Mouse (Mus musculus) adrenal gland, postnatal 14 days (tissue): ENCODE results near the gene Poldip3. TPM values are rescaled to one million over a fixed set of nuclear protein-coding genes. Genes with fewer than 3 reads are reported as not detected.

Experiments used
- DNase-seq: peaks from one replicate; pipeline ENCODE4 v3.0.0; 2021; ENCODE audit warnings: mixed read lengths
- total RNA-seq: library from RNA; stranded (reverse); gene quantifications from 2 replicates; pipeline ENCODE4 v1.2.3, GENCODE M21; 2021

Gene Poldip3
- total RNA-seq, 1 experiment from 2014 or later, result 87.6 TPM

- no peak for DNase-seq
These were observed 60.4 kb downstream of the Poldip3 start for GRCm38 (mm10) chr15:83088495-83089428.

- DNase-seq, result no peak
These were observed 62.4 kb downstream of the Poldip3 start for GRCm38 (mm10) chr15:83086636-83087328.

- DNase-seq, result peak; percentile 85
These were observed 63.3 kb downstream of the Poldip3 start for GRCm38 (mm10) chr15:83085901-83086300.

GRCm38 (mm10) chr15:83084022-83084640 is 65.1 kb downstream of the Poldip3 start:
- peak; percentile 23 for DNase-seq

GRCm38 (mm10) chr15:83083530-83083929 is 65.7 kb downstream of the Poldip3 start:
- no peak for DNase-seq

Other genes starting within 250 kb of the Poldip3 start
- 75.9 and 85.4 TPM in 2 replicates for gene Tcf20, start 161.5 kb downstream of the Poldip3 start, total RNA-seq
- 2.6 and 5.9 TPM in 2 replicates for gene Nfam1, start 116.1 kb downstream of the Poldip3 start, total RNA-seq
- 53.8 and 63.2 TPM in 2 replicates for gene Serhl, start 59.9 kb downstream of the Poldip3 start, total RNA-seq
- gene Rrp7a, start 26.6 kb downstream of the Poldip3 start, total RNA-seq, result 95.0 and 99.4 TPM in 2 replicates
- gene Cyb5r3, start 23.2 kb upstream of the Poldip3 start, total RNA-seq, result 206 and 217 TPM in 2 replicates
- gene A4galt, start 102.4 kb upstream of the Poldip3 start, total RNA-seq, result 10.1 and 12.5 TPM in 2 replicates
- gene Arfgap3, start 200.9 kb upstream of the Poldip3 start, total RNA-seq, result 19.9 and 25.2 TPM in 2 replicates